Mouse (Mus musculus) cerebral cortex, adult 2 months (tissue): Measurements from ENCODE around the gene Mthfsl.

Experiments used
- WGBS: fragments of 180-500 bp; shearing (Covaris S2); methylation state at CpG from one replicate; pipeline ENCODE4 v1.1.7; 2018; 5-methylcytosine and 5-hydroxymethylcytosine counted together

Gene Mthfsl

GRCm38 (mm10) chr9:88719989-88720537, at the start of gene Mthfsl:
Gene Mthfsl, minus strand, starts transcription at chr9:88720296.
- WGBS: 3% methylated on average over 11 of the region's 12 CpGs

GRCm38 (mm10) chr9:88769470-88769869, 49.4 kb upstream of the Mthfsl start:
- 87% methylated on average over 5 of the region's 5 CpGs for WGBS

GRCm38 (mm10) chr9:88746687-88747086, 26.6 kb upstream of the Mthfsl start:
- WGBS: no CpG with 5 or more reads among the region's 2 CpGs

GRCm38 (mm10) chr9:88746046-88746445, 25.9 kb upstream of the Mthfsl start:
- WGBS: 88% methylated on average over 1 of the region's 2 CpGs

GRCm38 (mm10) chr9:88733182-88733581, 13.1 kb upstream of the Mthfsl start:
- 93% methylated on average over 1 of the region's 1 CpGs for WGBS

GRCm38 (mm10) chr9:88732334-88732733, 12.2 kb upstream of the Mthfsl start:
- WGBS: 69% methylated on average over 2 of the region's 3 CpGs

GRCm38 (mm10) chr9:88731728-88732127, 11.6 kb upstream of the Mthfsl start, which contains the start of gene Bcl2a1d:
Gene Bcl2a1d, minus strand, starts transcription at chr9:88731914.
- WGBS: 76% methylated on average over 5 of the region's 5 CpGs

- WGBS: 2% methylated on average over 20 of the region's 46 CpGs
Measured at GRCm38 (mm10) chr9:88719073-88719921, 799 bp downstream of the Mthfsl start.

- 46% methylated on average over 5 of the region's 5 CpGs for WGBS
Measured at GRCm38 (mm10) chr9:88718593-88718992, 1.5 kb downstream of the Mthfsl start.

GRCm38 (mm10) chr9:88718140-88718539, 2.0 kb downstream of the Mthfsl start:
- WGBS: 16% methylated on average over 2 of the region's 2 CpGs

- WGBS: 80% methylated on average over 5 of the region's 5 CpGs
Measured at GRCm38 (mm10) chr9:88714515-88714914, 5.6 kb downstream of the Mthfsl start.

GRCm38 (mm10) chr9:88712164-88712749, 7.8 kb downstream of the Mthfsl start:
- 69% methylated on average over 3 of the region's 3 CpGs for WGBS

- whole genome bisulfite sequencing: 95% methylated on average over 4 of the region's 5 CpGs
Measured at GRCm38 (mm10) chr9:88710910-88711438, 9.1 kb downstream of the Mthfsl start.

- 93% methylated on average over 2 of the region's 2 CpGs for WGBS
Measured at GRCm38 (mm10) chr9:88710439-88710838, 9.7 kb downstream of the Mthfsl start.

- WGBS: 72% methylated on average over 5 of the region's 5 CpGs
Measured at GRCm38 (mm10) chr9:88709794-88710193, 10.3 kb downstream of the Mthfsl start.

- WGBS: 93% methylated on average over 6 of the region's 6 CpGs
Measured at GRCm38 (mm10) chr9:88709304-88709703, 10.8 kb downstream of the Mthfsl start.

GRCm38 (mm10) chr9:88706700-88707099, 13.4 kb downstream of the Mthfsl start:
- 80% methylated on average over 4 of the region's 4 CpGs for whole genome bisulfite sequencing

GRCm38 (mm10) chr9:88705157-88705556, 14.9 kb downstream of the Mthfsl start:
- 60% methylated on average over 8 of the region's 8 CpGs for WGBS

- 67% methylated on average over 1 of the region's 2 CpGs for WGBS
Measured at GRCm38 (mm10) chr9:88698746-88699145, 21.4 kb downstream of the Mthfsl start.

GRCm38 (mm10) chr9:88691307-88691706, 28.8 kb downstream of the Mthfsl start:
- WGBS: 91% methylated on average over 2 of the region's 2 CpGs

GRCm38 (mm10) chr9:88689451-88689850, 30.6 kb downstream of the Mthfsl start:
- 93% methylated on average over 3 of the region's 3 CpGs for WGBS

- 95% methylated on average over 1 of the region's 1 CpGs for WGBS
Measured at GRCm38 (mm10) chr9:88686719-88687118, 33.4 kb downstream of the Mthfsl start.
